ENCODE assay signal across 9 mouse cellular contexts in genomic region chr3:27631112-27631511, GRCm38 (mm10).
DNase-seq lines count a peak whose midpoint lies in the region; ATAC-seq and TF ChIP-seq lines count a peak whose summit lies in the region.
"Had no signal": no experiment of that assay in that cellular context is flagged by ENCODE, and none has a peak within 500 bp of the region (broad histone marks: within the 10 kb centered on the region; RNA-seq: fewer than 3 reads in every experiment).

No protein-coding gene starts in this region.

- H3K36me3 ChIP-seq in embryonic facial prominence, embryonic 10.5 days (replicated peaks), result peaks cover 12% of the 10 kb centered on the region
- no peaks in the 10 kb centered on the region; the same call in 1 of the 2 replicates for H3K36me3 ChIP-seq in intestine, postnatal 0 days (ENCODE audit: control insufficient read depth, insufficient read depth)
- no peaks in the 10 kb centered on the region for H3K36me3 ChIP-seq in thymus, adult 2 months (ENCODE audit: control insufficient read depth, insufficient read depth, low read length)

- peaks cover 32% of the 10 kb centered on the region for H3K4me1 ChIP-seq in embryonic facial prominence, embryonic 10.5 days
- no peaks in the 10 kb centered on the region for H3K4me1 ChIP-seq in intestine, postnatal 0 days (replicated peaks; ENCODE audit: control insufficient read depth, insufficient read depth, low read length)
- H3K4me1 ChIP-seq in thymus, adult 2 months (replicated peaks; ENCODE audit: control insufficient read depth, insufficient read depth, low read length), result no peaks in the 10 kb centered on the region

- H3K27ac ChIP-seq in embryonic facial prominence, embryonic 10.5 days (replicated peaks), result 0 out of 2 replicates have a peak overlapping the region, but pooled peaks have one; percentile 10
- peak overlapping the region; percentile 57; the same call in 1 of the 2 replicates for H3K27ac ChIP-seq in intestine, postnatal 0 days (ENCODE audit: low read depth, low read length)
- H3K27ac ChIP-seq in thymus, adult 2 months (ENCODE audit: control insufficient read depth, insufficient read depth, low read length), result no peak overlapping the region

- H3K4me3 ChIP-seq in embryonic facial prominence, embryonic 10.5 days, result no peak overlapping the region
- no peak overlapping the region for H3K4me3 ChIP-seq in intestine, postnatal 0 days (ENCODE audit: low read depth, low read length)
- no peak overlapping the region for H3K4me3 ChIP-seq in thymus, adult 2 months (ENCODE audit: control insufficient read depth, insufficient read depth, low read length)
- H3K4me3 ChIP-seq: erythroblast, embryonic 14.5 days had no signal

- 65% methylated on average over 7 of the region's 7 CpGs for whole genome bisulfite sequencing in embryonic facial prominence, embryonic 10.5 days
- WGBS in intestine, postnatal 0 days, result 67% methylated on average over 7 of the region's 7 CpGs
- 90% methylated on average over 7 of the region's 7 CpGs for WGBS in thymus, adult 2 months

- TF ChIP-seq CTCF in intestine, postnatal 0 days (IDR thresholded peaks at IDR 0.05; ENCODE audit: low read depth), result no peak
- TF ChIP-seq CTCF in thymus, adult 2 months (IDR thresholded peaks at IDR 0.05; ENCODE audit: borderline replicate concordance, control insufficient read depth, extremely low read depth, insufficient read depth, low read length, poor library complexity), result no peak

- no peak overlapping the region for H3K9ac ChIP-seq in intestine, postnatal 0 days (ENCODE audit: low read depth, low read length)

- H3K4me2 ChIP-seq in intestine, postnatal 0 days (replicated peaks; ENCODE audit: low read depth), result no peak overlapping the region

- peak; percentile 59 for ATAC-seq in intestine, postnatal 0 days
- ATAC-seq in megakaryocyte progenitor cell, adult 5-6 weeks (replicated peaks; ENCODE audit: poor library complexity), result no peak

- no peaks in the 10 kb centered on the region for H3K9me3 ChIP-seq in embryonic facial prominence, embryonic 10.5 days
- no peaks in the 10 kb centered on the region for H3K9me3 ChIP-seq in intestine, postnatal 0 days (ENCODE audit: control insufficient read depth)

- H3K27me3 ChIP-seq in embryonic facial prominence, embryonic 10.5 days (replicated peaks; ENCODE audit: low read depth, poor library complexity, severe bottlenecking), result no peaks in the 10 kb centered on the region
- no peaks in the 10 kb centered on the region for H3K27me3 ChIP-seq in intestine, postnatal 0 days (replicated peaks; ENCODE audit: control insufficient read depth, insufficient read depth, low read length)
- no peaks in the 10 kb centered on the region for H3K27me3 ChIP-seq in thymus, adult 2 months (ENCODE audit: control insufficient read depth, insufficient read depth, low read length)

- peak; percentile 67 for DNase-seq in kidney, postnatal 10 days
- DNase-seq in kidney, adult 9 months, result no peak
- DNase-seq in embryonic facial prominence, embryonic 10.5 days (ENCODE audit: low spot score), result peak; percentile 59
- DNase-seq in heart, adult 11 months, result peak; percentile 99
- DNase-seq in thymus, adult 2 months, result no peak
- no peak for DNase-seq in spleen, postnatal 14 days (ENCODE audit: low spot score in 2 of 2)

- no peak for TF ChIP-seq POLR2A in thymus, adult 2 months (IDR thresholded peaks at IDR 0.05; ENCODE audit: control insufficient read depth, extremely low read depth, insufficient read depth, low read length, poor library complexity)

Comparison
In these comparisons a context has a peak if more than half of its experiments do, and no peak if none do; other contexts are left out.
1. DNase-seq: peak in kidney, postnatal 10 days (single experiment), embryonic facial prominence, embryonic 10.5 days (single experiment) and heart, adult 11 months (single experiment); none in kidney, adult 9 months (single experiment), thymus, adult 2 months (single experiment) and spleen, postnatal 14 days (0 of 2).